Mouse (Mus musculus) heart, embryonic 12.5 days (tissue): ENCODE results near the gene Zfp13. TPM values are rescaled to one million over a fixed set of nuclear protein-coding genes. Genes with fewer than 3 reads are reported as not detected.

Source experiments
- ATAC-seq: fragments of 200-750 bp; cut with Nextera tagmentation; 2 replicates; pipeline ENCODE4 v1.8.0; 2017; ENCODE audit warnings: moderate TSS enrichment, moderate library complexity; ENCODE audit not compliant: insufficient number of reproducible peaks, low FRiP score
- H3K27ac ChIP-seq: fragments of 300-500 bp; sonication (generic); 2 replicates; pipeline ENCODE4 v1.5.1; 2016; ENCODE audit warnings: mild to moderate bottlenecking, moderate library complexity; ENCODE audit not compliant: poor library complexity, severe bottlenecking
- H3K27me3 ChIP-seq: fragments of 300-500 bp; sonication (generic); replicated peaks from 2 replicates; pipeline ENCODE4 v1.6.1; 2016; ENCODE audit warnings: mild to moderate bottlenecking, moderate library complexity
- H3K36me3 ChIP-seq: fragments of 300-500 bp; sonication (generic); 2 replicates; pipeline ENCODE4 v1.6.1; 2016; ENCODE audit warnings: mild to moderate bottlenecking, moderate library complexity
- H3K4me1 ChIP-seq: fragments of 300-500 bp; sonication (generic); replicated peaks from 2 replicates; pipeline ENCODE4 v1.6.1; 2016; ENCODE audit warnings: mild to moderate bottlenecking
- H3K4me2 ChIP-seq: fragments of 300-500 bp; sonication (generic); 2 replicates; pipeline ENCODE4 v1.6.1; 2016; ENCODE audit warnings: mild to moderate bottlenecking, moderate library complexity
- H3K4me3 ChIP-seq: fragments of 300-500 bp; sonication (generic); 2 replicates; pipeline ENCODE4 v1.5.1; 2016; ENCODE audit warnings: mild to moderate bottlenecking
- H3K9ac ChIP-seq: fragments of 300-500 bp; sonication (generic); 2 replicates; pipeline ENCODE4 v1.6.1; 2016; ENCODE audit warnings: mild to moderate bottlenecking, moderate library complexity
- H3K9me3 ChIP-seq: fragments of 300-500 bp; sonication (generic); replicated peaks from 2 replicates; pipeline ENCODE4 v1.6.1; 2016; ENCODE audit warnings: mild to moderate bottlenecking, moderate library complexity
- WGBS: fragments of 180-500 bp; shearing (Covaris S2); methylation state at CpG from one replicate; pipeline ENCODE4 v1.1.7; 2016; 5-methylcytosine and 5-hydroxymethylcytosine counted together
- polyA plus RNA-seq: library from polyadenylated mRNA; unstranded; fragments of >200 nt; fragmentation: Nextera tagmentation; extraction: Ambion mirVana; gene quantifications from 2 replicates; pipeline ENCODE4 v1.2.1, GENCODE M21; 2016

Gene Zfp13
- polyA plus RNA-seq, 1 experiment from 2014 or later = 10.7 TPM

DNA sequence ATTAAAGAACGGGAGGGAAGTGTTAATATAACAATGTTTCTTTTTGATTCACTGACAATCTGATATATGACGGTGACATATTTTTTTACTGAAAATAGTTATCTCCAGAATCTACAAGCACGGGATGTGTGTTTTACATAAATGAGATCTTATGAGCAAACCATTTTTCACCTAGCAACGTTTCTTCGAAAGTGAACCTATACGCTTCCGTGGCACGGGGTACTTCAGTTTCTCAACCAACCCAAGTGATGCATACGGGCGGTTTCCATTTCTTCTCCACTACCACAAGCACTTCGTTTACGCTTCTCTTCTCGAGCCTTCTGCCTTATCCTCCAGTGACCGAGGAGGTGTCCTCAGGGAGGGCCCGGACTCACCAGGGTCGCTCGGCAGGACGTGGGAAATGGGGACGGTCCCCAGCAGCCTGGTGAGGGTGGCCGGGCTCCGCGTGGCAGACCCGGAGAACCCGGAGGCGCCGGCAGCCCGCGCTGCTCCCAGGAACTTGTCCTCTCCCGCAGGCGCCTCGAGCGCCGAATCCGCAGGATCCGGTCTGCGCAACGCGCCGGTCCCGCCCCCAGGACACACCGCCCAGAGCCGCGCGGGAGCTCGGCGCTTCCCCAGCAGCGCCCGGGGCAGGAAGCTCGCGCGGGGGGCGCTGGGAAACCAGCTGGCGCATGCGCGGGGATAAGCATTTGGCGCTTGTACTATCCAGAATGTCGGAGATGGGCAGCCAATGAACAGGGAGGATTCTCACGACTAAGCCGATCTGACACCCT lies 35.5 kb downstream of the Zfp13 start, which contains the start of gene Zfp213:
Gene Zfp213, minus strand, starts transcription at position 644 of the 773 bp plus-strand sequence.
- H3K9me3 ChIP-seq = no peaks in the 10 kb centered on the region
- peaks cover 13% of the 10 kb centered on the region for H3K4me1 ChIP-seq
- peak within 1 kb of the TSS; percentile 97 for H3K27ac ChIP-seq
- peaks cover 29% of the 10 kb centered on the region for H3K36me3 ChIP-seq
- H3K4me3 ChIP-seq = peak within 1 kb of the TSS; percentile 92
- H3K9ac ChIP-seq = peak within 1 kb of the TSS; percentile 96
- 1% methylated on average over 59 of the region's 59 CpGs for WGBS
- ATAC-seq = peak; percentile 96
- H3K27me3 ChIP-seq = no peaks in the 10 kb centered on the region
- peak within 1 kb of the TSS; percentile 79 for H3K4me2 ChIP-seq

DNA sequence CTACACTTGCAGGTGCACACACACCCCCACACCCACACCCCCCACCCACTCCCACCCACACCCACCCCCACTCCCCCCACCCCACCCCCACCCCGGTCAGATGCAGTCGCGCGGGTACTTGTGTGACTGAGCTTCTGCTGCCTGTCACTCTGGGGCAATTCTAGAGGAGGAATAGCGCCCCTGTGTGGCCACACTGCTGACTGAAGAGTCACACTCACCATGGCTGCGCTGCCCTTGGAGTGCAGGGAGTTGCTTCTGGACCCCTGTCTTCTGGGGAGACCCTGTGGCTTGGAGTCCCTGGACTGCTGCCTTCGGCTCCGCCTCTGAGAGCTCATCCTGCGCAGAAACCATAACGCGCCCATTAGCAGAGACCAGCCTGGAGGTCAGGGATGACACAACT lies 39.5 kb downstream of the Zfp13 start:
- Histone ChIP-seq H3K9ac (no peak overlapping the region), H3K36me3 (peaks cover 64% of the 10 kb centered on the region), H3K4me3 (no peak overlapping the region), H3K27ac (no peak overlapping the region), H3K9me3 (no peaks in the 10 kb centered on the region), H3K27me3 (no peaks in the 10 kb centered on the region), H3K4me2 (no peak overlapping the region), H3K4me1 (peaks cover 11% of the 10 kb centered on the region)
- ATAC-seq = no peak
- 58% methylated on average over 11 of the region's 11 CpGs for WGBS

DNA sequence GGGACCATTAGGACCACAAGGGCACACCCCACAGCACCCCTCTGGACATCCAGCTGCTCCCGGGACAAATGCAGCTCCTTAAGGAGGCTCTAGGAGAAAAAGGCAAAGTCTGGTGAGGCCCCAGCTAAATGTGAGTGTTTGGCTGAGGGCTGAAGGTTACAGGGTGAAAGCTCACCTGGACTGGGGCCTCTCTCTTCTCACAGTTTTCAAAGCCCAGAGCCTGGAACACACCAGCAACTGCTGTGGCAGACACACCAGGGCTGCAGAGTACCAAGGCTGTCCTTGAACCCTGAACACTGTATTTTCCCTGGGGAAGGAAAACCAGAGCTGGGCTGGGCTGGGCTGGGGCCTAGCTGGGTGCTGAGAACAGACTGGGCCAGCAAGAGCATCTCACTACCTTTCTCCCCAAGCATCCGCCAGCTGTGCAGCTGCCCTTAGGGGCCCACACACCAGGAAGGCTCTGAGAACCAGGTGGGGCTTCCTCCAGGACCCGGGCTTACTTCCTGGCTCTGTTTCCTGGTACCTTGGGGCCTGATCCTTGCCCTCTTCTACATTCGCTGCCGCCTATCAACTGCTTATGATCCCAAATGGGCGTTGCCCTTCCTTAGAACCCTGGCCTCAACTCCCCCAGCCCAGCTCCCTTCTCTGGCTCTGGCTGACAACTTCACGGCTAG lies 43.9 kb downstream of the Zfp13 start:
- no peaks in the 10 kb centered on the region for H3K27me3 ChIP-seq
- H3K9ac ChIP-seq = no peak overlapping the region
- H3K4me3 ChIP-seq = no peak overlapping the region
- WGBS = 72% methylated on average over 7 of the region's 7 CpGs
- H3K4me2 ChIP-seq = no peak overlapping the region
- H3K27ac ChIP-seq = no peak overlapping the region
- no peaks in the 10 kb centered on the region for H3K9me3 ChIP-seq
- H3K4me1 ChIP-seq = peaks cover 14% of the 10 kb centered on the region
- H3K36me3 ChIP-seq = peaks cover 52% of the 10 kb centered on the region
- no peak for ATAC-seq

GRCm38 (mm10) chr17:23554321-23554720 lies 45.0 kb downstream of the Zfp13 start:
- no peaks in the 10 kb centered on the region for H3K9me3 ChIP-seq
- H3K4me3 ChIP-seq = no peak overlapping the region
- no peak for ATAC-seq
- H3K27ac ChIP-seq = no peak overlapping the region
- no peaks in the 10 kb centered on the region for H3K27me3 ChIP-seq
- H3K9ac ChIP-seq = no peak overlapping the region
- no peak overlapping the region for H3K4me2 ChIP-seq
- H3K36me3 ChIP-seq = peaks cover 42% of the 10 kb centered on the region
- peaks cover 14% of the 10 kb centered on the region for H3K4me1 ChIP-seq

GRCm38 (mm10) chr17:23553634-23554120 lies 45.6 kb downstream of the Zfp13 start:
- 58% methylated on average over 1 of the region's 1 CpGs for WGBS
- Histone ChIP-seq H3K36me3 (peaks cover 35% of the 10 kb centered on the region), H3K27ac (no peak overlapping the region), H3K9ac (no peak overlapping the region), H3K27me3 (no peaks in the 10 kb centered on the region), H3K4me2 (no peak overlapping the region), H3K4me1 (peaks cover 14% of the 10 kb centered on the region), H3K9me3 (no peaks in the 10 kb centered on the region), H3K4me3 (no peak overlapping the region)
- no peak for ATAC-seq

DNA sequence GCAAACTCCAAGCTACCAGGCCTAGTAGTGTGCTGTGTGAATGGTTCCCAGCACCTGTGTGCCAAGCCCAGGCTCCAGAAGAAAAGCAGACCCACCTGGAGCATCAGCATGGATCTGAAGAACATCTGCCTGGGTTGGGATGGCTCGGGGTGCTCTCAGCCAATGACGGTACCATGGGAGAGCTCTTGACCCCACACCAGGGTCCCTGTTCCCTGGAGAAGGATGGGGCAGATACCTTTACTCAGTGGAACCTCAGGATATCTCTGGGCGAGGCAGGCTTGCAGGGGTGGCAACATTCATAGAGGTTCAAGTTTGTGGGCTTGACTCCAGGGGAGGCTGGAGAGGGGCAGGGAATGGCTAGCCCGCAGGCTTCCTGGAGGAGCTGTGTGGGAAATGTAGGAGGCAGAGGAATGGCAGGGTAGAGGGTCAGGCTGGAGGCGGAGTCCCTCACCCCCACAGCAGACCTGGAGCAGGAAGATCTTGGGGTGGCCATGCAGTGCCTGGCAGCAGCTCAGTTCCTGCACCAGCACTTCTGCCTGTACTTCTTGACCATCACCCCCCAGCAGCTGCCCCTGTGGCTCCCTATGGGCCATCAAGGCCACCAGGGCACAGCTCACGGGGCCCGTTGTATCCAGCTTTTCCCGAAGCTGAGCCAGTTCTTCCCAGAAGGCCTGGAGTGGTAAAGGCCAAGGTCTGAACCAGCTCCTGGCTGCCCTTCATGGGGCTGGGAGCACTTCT lies 46.2 kb downstream of the Zfp13 start:
- Histone ChIP-seq H3K4me3 (no peak overlapping the region), H3K27ac (no peak overlapping the region), H3K36me3 (peaks cover 29% of the 10 kb centered on the region), H3K4me1 (peaks cover 14% of the 10 kb centered on the region), H3K9ac (no peak overlapping the region), H3K4me2 (no peak overlapping the region), H3K27me3 (no peaks in the 10 kb centered on the region), H3K9me3 (no peaks in the 10 kb centered on the region)
- WGBS = 82% methylated on average over 8 of the region's 8 CpGs
- no peak for ATAC-seq

- no peaks in the 10 kb centered on the region for H3K9me3 ChIP-seq
- no peak for ATAC-seq
- H3K9ac ChIP-seq = no peak overlapping the region
- WGBS = 58% methylated on average over 5 of the region's 5 CpGs
- peaks cover 14% of the 10 kb centered on the region for H3K4me1 ChIP-seq
- H3K27me3 ChIP-seq = no peaks in the 10 kb centered on the region
- H3K4me2 ChIP-seq = no peak overlapping the region
- no peak overlapping the region for H3K4me3 ChIP-seq
- H3K27ac ChIP-seq = no peak overlapping the region
- peaks cover 18% of the 10 kb centered on the region for H3K36me3 ChIP-seq
These were observed 47.3 kb downstream of the Zfp13 start for GRCm38 (mm10) chr17:23551963-23552362.

- Histone ChIP-seq H3K36me3 (peaks cover 13% of the 10 kb centered on the region), H3K9me3 (no peaks in the 10 kb centered on the region), H3K9ac (peak overlapping the region; percentile 74; the same call in 1 of the 2 replicates), H3K4me3 (peak overlapping the region; percentile 74), H3K27ac (no peak overlapping the region), H3K27me3 (no peaks in the 10 kb centered on the region), H3K4me1 (peaks cover 14% of the 10 kb centered on the region), H3K4me2 (peak overlapping the region; percentile 85)
- ATAC-seq = no peak
These were observed 47.9 kb downstream of the Zfp13 start for GRCm38 (mm10) chr17:23551416-23551815.

- under 1% methylated on average over 15 of the region's 15 CpGs for WGBS
- Histone ChIP-seq H3K4me1 (peaks cover 14% of the 10 kb centered on the region), H3K4me2 (peak overlapping the region; percentile 85), H3K36me3 (peaks cover 7% of the 10 kb centered on the region; the same call in 1 of the 2 replicates), H3K27ac (peak overlapping the region; percentile 79), H3K27me3 (no peaks in the 10 kb centered on the region), H3K4me3 (peak overlapping the region; percentile 74), H3K9me3 (no peaks in the 10 kb centered on the region), H3K9ac (peak overlapping the region; percentile 74)
- ATAC-seq = no peak
These were observed 48.4 kb downstream of the Zfp13 start for GRCm38 (mm10) chr17:23550856-23551255.

DNA sequence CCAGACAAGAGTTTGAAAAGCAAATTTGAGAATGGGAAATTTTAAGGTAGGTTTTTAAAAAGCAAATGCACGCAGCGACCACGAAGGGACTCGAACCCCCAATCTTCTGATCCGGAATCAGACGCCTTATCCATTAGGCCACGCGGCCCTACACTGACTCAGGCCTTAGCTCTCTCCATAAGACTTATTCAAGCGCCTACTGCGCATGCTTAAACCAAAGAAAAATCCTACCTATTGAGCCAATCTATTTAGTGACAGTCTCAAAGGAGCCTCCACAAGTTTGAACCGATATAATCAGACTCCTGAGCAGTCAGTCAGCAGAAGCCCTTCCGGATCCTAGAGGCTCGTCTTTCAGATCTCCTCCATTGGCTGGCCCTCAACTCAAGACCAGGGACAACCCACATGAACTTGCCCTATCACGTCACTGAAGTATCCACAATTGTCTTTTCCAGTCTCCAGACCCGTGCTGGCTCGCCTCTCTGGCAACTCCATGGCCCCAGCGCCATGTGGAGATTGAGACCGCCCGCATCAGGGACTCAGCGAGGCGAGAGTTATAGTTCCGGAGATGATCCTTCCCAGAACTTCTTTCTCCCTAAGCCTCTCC lies 49.0 kb downstream of the Zfp13 start:
- H3K27me3 ChIP-seq = no peaks in the 10 kb centered on the region
- peak overlapping the region; percentile 74 for H3K4me3 ChIP-seq
- 2% methylated on average over 22 of the region's 22 CpGs for WGBS
- H3K27ac ChIP-seq = peak overlapping the region; percentile 79
- H3K9ac ChIP-seq = peak overlapping the region; percentile 74
- H3K9me3 ChIP-seq = no peaks in the 10 kb centered on the region
- peak overlapping the region; percentile 85 for H3K4me2 ChIP-seq
- peaks cover 11% of the 10 kb centered on the region for H3K4me1 ChIP-seq
- peak; percentile 66 for ATAC-seq
- peaks cover 5% of the 10 kb centered on the region; the same call in 1 of the 2 replicates for H3K36me3 ChIP-seq
